Mouse (Mus musculus) limb, embryonic 15.5 days (tissue): ENCODE measurements around the gene Ace. TPM values are rescaled to one million over a fixed set of nuclear protein-coding genes. Genes with fewer than 3 reads are reported as not detected.

Experiments
- ATAC-seq: fragments of 200-750 bp; cut with Nextera tagmentation; 2 replicates; pipeline ENCODE4 v1.8.0; 2017; ENCODE audit warnings: low read depth, moderate TSS enrichment; ENCODE audit not compliant: insufficient number of reproducible peaks, low FRiP score, low TSS enrichment
- H3K27ac ChIP-seq: fragments of 300-500 bp; sonication (generic); 2 replicates; pipeline ENCODE4 v1.5.1; 2015; ENCODE audit warnings: moderate library complexity, mild to moderate bottlenecking, inconsistent platforms
- H3K27me3 ChIP-seq: fragments of 300-500 bp; sonication (generic); 2 replicates; pipeline ENCODE4 v1.6.1; 2015; ENCODE audit warnings: inconsistent platforms
- H3K36me3 ChIP-seq: fragments of 300-500 bp; sonication (generic); 2 replicates; pipeline ENCODE4 v1.6.1; 2015; ENCODE audit warnings: inconsistent platforms
- H3K4me1 ChIP-seq: fragments of 300-500 bp; sonication (generic); 2 replicates; pipeline ENCODE4 v1.6.1; 2015; ENCODE audit warnings: inconsistent platforms
- H3K4me2 ChIP-seq: fragments of 300-500 bp; sonication (generic); 2 replicates; pipeline ENCODE4 v1.6.1; 2015; ENCODE audit warnings: mild to moderate bottlenecking, inconsistent platforms
- H3K4me3 ChIP-seq: fragments of 300-500 bp; sonication (generic); 2 replicates; pipeline ENCODE4 v1.5.1; 2015; ENCODE audit warnings: mild to moderate bottlenecking, inconsistent platforms
- H3K9ac ChIP-seq: fragments of 300-500 bp; sonication (generic); 2 replicates; pipeline ENCODE4 v1.6.1; 2015; ENCODE audit warnings: inconsistent platforms
- H3K9me3 ChIP-seq: fragments of 300-500 bp; sonication (generic); 2 replicates; pipeline ENCODE4 v1.6.1; 2016; ENCODE audit warnings: inconsistent platforms
- WGBS: fragments of 180-500 bp; shearing (Covaris S2); methylation state at CpG from one replicate; pipeline ENCODE4 v1.1.7; 2015; 5-methylcytosine and 5-hydroxymethylcytosine counted together
- polyA plus RNA-seq: library from polyadenylated mRNA; unstranded; fragments of >200 nt; fragmentation: Nextera tagmentation; extraction: Ambion mirVana; gene quantifications from 2 replicates; pipeline ENCODE4 v1.2.1, GENCODE M21; 2015

Ace gene
- 1.0 and 1.8 TPM in 2 replicates for polyA plus RNA-seq

DNA sequence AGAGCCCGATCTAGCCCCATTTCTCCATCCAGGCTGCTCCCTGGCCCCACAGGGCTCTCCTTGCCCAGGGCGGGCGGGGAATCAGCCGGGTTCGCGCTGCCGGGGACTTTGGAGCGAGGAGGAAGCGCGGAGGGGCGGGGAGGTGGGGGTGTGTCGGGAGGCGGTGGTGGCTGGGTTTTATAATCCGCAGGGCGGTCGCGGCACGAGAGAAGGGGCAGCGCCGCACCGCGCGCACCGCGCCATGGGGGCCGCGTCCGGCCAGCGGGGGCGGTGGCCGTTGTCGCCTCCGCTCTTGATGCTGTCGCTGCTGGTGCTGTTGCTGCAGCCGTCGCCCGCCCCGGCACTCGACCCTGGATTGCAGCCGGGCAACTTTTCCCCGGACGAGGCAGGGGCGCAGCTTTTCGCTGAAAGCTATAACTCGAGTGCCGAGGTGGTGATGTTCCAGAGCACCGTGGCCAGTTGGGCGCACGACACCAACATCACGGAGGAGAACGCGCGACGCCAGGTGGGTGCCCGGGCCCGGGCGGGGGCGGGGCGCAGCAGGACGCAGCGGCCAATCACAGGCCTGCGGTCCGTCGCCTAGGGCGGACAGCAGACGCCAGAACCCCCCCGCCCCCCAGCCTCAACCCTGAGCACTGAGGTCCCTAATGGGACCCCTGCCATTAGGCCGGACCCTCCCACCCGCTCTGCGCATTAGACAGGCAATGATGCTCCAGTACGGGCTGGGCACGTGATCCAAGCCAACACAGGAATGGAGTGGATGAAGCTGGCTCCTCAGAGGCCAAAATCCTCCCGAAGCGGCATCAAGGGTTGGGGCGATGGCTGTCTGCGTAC is at the start of gene Ace:
Gene Ace, plus strand, starts transcription at position 205 of the 834 bp plus-strand sequence.
- no peak for ATAC-seq
- H3K27ac ChIP-seq: no peak within 1 kb of the TSS
- H3K4me3 ChIP-seq: peak within 1 kb of the TSS; percentile 56
- H3K36me3 ChIP-seq: no peaks in the 10 kb centered on the region
- peak within 1 kb of the TSS; percentile 26 for H3K9ac ChIP-seq
- H3K9me3 ChIP-seq: no peaks in the 10 kb centered on the region
- under 1% methylated on average over 55 of the region's 76 CpGs for WGBS
- H3K27me3 ChIP-seq: peaks cover 51% of the 10 kb centered on the region
- H3K4me1 ChIP-seq: peaks cover 17% of the 10 kb centered on the region
- H3K4me2 ChIP-seq: peak within 1 kb of the TSS; percentile 100

DNA sequence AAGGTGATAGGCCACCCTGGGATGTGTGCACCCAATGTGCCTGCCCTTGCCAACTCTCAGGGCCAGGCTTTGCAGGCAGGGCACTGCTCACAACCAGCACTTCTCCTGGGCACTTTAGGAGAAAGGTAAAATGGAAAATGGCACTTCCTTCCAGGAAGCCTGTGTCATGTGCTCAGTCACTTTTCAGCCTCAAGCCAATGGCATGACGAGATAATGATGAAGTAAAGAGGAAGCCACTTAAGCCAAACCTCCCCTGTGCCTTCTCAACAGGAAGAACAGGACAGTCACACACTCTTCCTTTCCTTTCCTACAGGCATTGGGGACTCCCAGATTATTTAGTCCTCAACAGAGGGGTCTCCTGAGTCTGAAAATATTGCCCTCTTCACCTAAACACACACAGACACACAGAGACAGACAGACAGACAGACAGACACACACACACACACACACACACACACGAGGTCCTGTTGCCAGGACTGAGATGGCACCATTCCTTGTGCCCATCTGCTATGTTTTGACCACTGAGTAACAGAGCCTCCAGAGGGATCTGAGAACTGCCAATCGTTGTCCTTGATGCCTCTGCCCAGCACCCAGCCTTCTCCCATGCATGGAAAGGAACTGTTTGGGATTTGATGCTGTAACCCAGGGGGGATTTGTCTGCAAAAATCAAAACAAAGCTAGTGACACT is 47.5 kb upstream of the Ace start:
- no peak overlapping the region for H3K9ac ChIP-seq
- no peak overlapping the region for H3K4me3 ChIP-seq
- H3K4me2 ChIP-seq: no peak overlapping the region
- H3K36me3 ChIP-seq: peaks cover 55% of the 10 kb centered on the region
- H3K27ac ChIP-seq: no peak overlapping the region
- H3K27me3 ChIP-seq: no peaks in the 10 kb centered on the region
- no peaks in the 10 kb centered on the region for H3K9me3 ChIP-seq
- ATAC-seq: no peak
- no peaks in the 10 kb centered on the region for H3K4me1 ChIP-seq
- WGBS: 71% methylated on average over 3 of the region's 3 CpGs

DNA sequence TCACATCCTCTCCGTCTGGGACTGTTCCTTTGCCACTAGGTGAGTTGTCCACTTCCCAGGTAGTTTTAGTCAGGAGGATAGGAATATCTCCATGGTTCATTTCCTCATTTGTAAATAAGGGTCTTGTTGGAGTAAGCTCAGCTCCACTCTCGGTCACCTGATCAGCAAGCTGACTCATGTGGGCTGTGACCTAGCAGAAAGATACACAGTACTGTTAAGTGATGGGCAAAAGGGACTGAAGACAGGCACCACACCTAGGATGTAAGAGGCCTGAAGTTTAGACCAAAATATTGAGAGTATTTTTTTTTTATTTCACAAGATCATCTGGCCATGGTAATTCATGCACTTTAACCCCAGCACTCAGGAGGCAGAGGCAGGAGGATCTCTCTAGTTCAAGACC is 46.9 kb upstream of the Ace start:
- no peak for ATAC-seq
- Histone ChIP-seq H3K27ac (no peak overlapping the region), H3K9me3 (no peaks in the 10 kb centered on the region), H3K36me3 (peaks cover 55% of the 10 kb centered on the region), H3K4me3 (no peak overlapping the region), H3K4me2 (no peak overlapping the region), H3K9ac (no peak overlapping the region), H3K27me3 (no peaks in the 10 kb centered on the region), H3K4me1 (no peaks in the 10 kb centered on the region)
- 83% methylated on average over 2 of the region's 2 CpGs for WGBS

DNA sequence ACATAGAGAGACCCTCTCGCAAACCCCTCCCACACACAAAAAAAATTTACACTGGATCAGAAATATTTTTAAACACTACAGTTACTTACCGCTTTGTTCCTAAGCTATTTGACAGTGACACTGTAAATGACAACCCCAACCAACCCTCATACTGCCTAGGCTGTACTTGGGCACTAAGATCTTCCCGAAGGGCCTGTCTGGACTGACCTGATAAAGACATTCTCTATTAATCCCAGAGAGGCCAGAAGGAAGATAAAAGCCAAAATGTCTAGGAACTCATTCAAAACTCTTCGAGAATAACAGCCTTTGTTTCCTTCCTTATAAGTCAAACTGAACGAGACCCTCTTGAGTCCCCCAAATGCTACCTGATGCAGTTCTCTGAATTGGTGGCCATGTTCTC is 46.5 kb upstream of the Ace start:
- Histone ChIP-seq H3K9me3 (no peaks in the 10 kb centered on the region), H3K4me2 (no peak overlapping the region), H3K9ac (no peak overlapping the region), H3K36me3 (peaks cover 55% of the 10 kb centered on the region), H3K27me3 (no peaks in the 10 kb centered on the region), H3K4me3 (no peak overlapping the region), H3K27ac (no peak overlapping the region), H3K4me1 (no peaks in the 10 kb centered on the region)
- ATAC-seq: no peak
- 90% methylated on average over 5 of the region's 5 CpGs for WGBS

DNA sequence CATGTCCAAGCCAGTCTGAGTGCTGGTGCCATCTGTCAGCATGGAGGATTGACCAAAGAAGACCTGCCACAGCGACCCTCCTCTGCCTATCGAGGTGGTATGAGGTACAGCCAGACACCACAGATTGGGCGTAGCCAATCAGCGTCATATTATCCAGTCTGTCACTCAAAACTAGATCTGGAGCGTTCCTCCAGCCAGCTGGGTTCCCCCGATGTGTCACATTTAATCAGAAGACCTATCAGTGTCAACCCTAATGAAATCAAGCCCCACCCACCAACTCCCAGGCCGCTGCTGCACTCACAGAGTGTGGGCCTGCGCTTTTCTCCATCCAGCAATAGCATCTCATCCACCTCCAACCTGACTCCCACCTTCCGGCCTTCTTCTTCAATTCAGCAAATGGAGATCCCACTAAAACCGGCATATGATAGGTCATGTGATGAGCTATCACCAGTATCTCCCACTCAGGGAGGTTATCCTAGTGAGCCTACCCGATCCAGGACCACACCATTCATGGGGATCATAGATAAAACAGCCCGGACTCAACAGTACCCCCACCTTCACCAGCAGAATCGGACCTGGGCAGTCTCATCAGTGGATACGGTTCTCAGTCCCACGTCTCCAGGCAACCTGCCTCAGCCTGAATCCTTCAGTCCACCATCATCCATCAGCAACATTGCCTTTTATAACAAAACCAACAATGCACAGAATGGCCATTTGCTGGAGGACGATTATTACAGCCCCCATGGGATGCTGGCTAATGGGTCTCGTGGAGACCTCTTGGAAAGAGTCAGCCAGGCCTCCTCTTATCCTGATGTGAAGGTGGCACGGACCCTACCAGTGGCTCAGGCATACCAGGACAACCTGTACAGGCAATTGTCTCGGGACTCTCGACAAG is 44.7 kb upstream of the Ace start:
- no peak overlapping the region for H3K4me3 ChIP-seq
- ATAC-seq: no peak
- H3K9ac ChIP-seq: no peak overlapping the region
- no peak overlapping the region for H3K27ac ChIP-seq
- H3K9me3 ChIP-seq: no peaks in the 10 kb centered on the region
- peaks cover 4% of the 10 kb centered on the region; the same call in 1 of the 2 replicates for H3K4me1 ChIP-seq
- WGBS: 89% methylated on average over 20 of the region's 20 CpGs
- H3K4me2 ChIP-seq: no peak overlapping the region
- no peaks in the 10 kb centered on the region for H3K27me3 ChIP-seq
- H3K36me3 ChIP-seq: peaks cover 44% of the 10 kb centered on the region

DNA sequence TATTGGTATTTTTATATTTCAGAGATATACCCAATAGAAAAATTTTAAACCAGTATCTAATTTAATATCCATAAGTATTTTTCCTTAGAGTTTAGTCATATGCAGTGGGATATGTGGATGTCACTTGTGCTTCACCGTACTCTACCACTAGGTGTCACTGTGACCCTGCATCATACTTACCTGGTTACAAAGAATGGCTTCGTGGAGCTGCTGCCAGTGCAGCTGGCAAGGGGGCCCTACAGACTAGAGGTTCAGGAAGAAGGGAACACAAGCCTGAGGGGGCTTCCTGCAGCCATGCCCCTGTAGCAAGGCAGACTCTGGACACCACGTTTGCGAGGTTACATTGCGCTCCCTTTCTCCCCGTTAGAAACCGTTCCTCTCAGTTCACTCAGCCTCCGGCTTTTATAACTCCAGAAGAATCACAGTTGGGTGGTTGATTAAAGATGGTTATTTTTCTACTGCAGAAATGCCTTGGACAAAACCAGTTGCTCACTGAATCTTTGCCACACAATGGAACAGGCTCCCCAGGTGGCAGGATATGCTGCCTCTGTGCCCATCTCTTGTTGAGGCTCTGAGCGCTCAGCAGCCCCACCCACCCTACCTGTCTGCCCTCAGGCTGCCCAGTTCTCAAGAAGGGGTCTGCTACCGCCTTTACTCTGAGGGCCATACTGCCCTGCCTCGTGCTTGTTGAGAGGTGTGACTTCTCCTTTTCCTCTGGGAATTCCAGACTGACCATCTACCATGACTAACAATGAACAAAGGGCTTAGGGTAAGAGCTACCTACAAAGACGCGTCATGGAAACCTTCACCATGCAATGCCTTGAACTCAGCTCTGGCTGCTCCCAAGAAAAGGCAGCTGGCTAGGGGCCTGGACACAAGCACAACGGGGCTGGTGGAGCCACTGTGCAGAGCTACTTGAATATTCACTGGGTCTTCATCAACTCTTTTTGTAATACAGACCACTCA is 40.4 kb upstream of the Ace start:
- H3K4me2 ChIP-seq: no peak overlapping the region
- peaks cover 16% of the 10 kb centered on the region for H3K36me3 ChIP-seq
- no peaks in the 10 kb centered on the region for H3K27me3 ChIP-seq
- H3K4me1 ChIP-seq: peaks cover 4% of the 10 kb centered on the region; the same call in 1 of the 2 replicates
- H3K27ac ChIP-seq: no peak overlapping the region
- no peak for ATAC-seq
- H3K4me3 ChIP-seq: no peak overlapping the region
- H3K9me3 ChIP-seq: no peaks in the 10 kb centered on the region
- no peak overlapping the region for H3K9ac ChIP-seq
- 48% methylated on average over 14 of the region's 14 CpGs for WGBS

DNA sequence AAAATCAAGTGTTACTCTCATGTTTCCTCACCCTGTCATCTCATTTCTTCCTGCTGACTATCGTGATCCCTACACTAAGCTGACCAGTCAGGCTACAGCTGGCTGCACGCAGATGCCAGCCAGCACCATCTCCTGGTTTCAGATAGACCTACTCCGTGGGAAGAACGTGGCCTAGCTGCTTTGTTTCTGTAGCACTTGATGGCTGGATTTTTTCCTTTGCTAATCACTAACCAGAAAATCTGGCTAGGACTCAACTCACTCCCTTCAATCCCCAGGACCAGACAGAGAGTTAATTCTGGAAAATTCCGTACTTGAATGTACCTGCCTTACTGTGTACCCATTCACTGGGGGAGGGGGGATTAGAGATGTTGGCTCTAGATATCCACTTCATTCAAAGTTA is 39.6 kb upstream of the Ace start:
- H3K4me2 ChIP-seq: no peak overlapping the region
- H3K27me3 ChIP-seq: no peaks in the 10 kb centered on the region
- H3K9ac ChIP-seq: no peak overlapping the region
- WGBS: 78% methylated on average over 5 of the region's 5 CpGs
- no peak overlapping the region for H3K27ac ChIP-seq
- no peaks in the 10 kb centered on the region for H3K9me3 ChIP-seq
- H3K4me3 ChIP-seq: no peak overlapping the region
- H3K36me3 ChIP-seq: peaks cover 8% of the 10 kb centered on the region
- H3K4me1 ChIP-seq: peaks cover 4% of the 10 kb centered on the region; the same call in 1 of the 2 replicates
- no peak for ATAC-seq

DNA sequence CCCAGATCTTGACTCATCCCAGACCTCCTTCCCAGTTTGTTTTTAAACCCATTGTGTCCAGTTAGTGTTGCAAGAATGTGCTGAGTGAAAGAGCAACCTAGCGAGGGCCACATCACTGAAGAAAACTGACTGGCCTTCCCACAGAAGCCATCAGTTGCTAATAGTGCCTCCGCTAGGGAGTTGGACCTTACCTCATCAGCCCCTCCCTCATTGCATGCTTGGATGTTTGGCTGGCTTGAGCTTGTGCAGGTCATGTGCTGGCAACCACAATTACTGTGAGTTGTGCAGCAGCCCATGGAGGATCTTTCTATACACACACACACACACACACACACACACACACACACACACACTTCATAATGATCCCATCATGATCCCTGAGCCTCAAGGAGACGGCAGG is 36.4 kb upstream of the Ace start:
- Histone ChIP-seq H3K4me2 (no peak overlapping the region), H3K4me3 (no peak overlapping the region), H3K4me1 (peaks cover 16% of the 10 kb centered on the region), H3K9ac (no peak overlapping the region), H3K36me3 (no peaks in the 10 kb centered on the region), H3K27ac (no peak overlapping the region), H3K27me3 (no peaks in the 10 kb centered on the region), H3K9me3 (no peaks in the 10 kb centered on the region)
- WGBS: 75% methylated on average over 3 of the region's 3 CpGs
- no peak for ATAC-seq

DNA sequence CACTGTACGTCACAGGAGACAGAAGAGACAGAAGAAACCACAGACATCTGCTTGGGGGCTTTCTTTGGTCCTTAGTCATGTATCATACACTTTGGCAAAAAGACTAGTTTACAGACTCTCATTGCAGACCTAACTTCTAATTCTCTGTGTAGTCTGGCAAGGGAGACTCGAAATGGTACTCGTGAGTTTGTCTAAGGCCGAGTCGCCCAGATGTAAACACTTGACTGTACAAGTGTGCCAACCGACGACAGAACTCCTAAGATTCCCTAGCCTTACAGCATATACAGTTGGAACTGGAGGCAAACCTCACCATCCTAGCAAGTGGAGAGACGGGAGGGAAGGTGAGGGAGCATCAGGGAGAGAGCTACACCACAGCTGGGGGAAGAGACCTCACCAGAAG is 34.0 kb upstream of the Ace start:
- H3K9me3 ChIP-seq: no peaks in the 10 kb centered on the region
- no peak overlapping the region for H3K9ac ChIP-seq
- peaks cover 11% of the 10 kb centered on the region for H3K4me1 ChIP-seq
- 81% methylated on average over 8 of the region's 8 CpGs for WGBS
- H3K36me3 ChIP-seq: no peaks in the 10 kb centered on the region
- no peak overlapping the region for H3K4me3 ChIP-seq
- H3K4me2 ChIP-seq: no peak overlapping the region
- no peak overlapping the region for H3K27ac ChIP-seq
- no peak for ATAC-seq
- no peaks in the 10 kb centered on the region for H3K27me3 ChIP-seq

DNA sequence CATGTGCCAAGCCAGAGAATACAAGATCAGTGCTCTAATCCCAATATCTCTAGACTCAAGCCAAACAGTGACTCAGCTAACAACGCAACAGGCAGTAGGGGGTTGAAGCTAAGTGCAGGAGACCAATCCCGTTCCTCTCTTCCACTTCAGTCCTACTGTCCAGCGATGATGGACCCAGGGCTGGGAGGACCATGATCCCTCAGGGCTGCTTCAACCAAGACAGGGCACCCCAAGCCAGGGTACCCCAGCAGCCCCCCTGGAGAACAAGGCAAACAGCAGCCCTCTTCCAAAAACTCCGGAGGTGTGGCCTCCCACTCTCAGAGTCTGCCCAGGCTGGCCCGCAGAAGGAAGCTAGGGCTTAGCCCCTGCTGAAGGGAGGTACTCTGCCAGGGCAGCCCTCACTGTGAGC is 33.4 kb upstream of the Ace start:
- H3K4me1 ChIP-seq: peaks cover 11% of the 10 kb centered on the region
- no peak overlapping the region for H3K4me2 ChIP-seq
- no peak overlapping the region for H3K9ac ChIP-seq
- H3K27me3 ChIP-seq: no peaks in the 10 kb centered on the region
- 65% methylated on average over 5 of the region's 5 CpGs for WGBS
- H3K9me3 ChIP-seq: no peaks in the 10 kb centered on the region
- H3K36me3 ChIP-seq: no peaks in the 10 kb centered on the region
- H3K27ac ChIP-seq: no peak overlapping the region
- no peak for ATAC-seq
- no peak overlapping the region for H3K4me3 ChIP-seq

DNA sequence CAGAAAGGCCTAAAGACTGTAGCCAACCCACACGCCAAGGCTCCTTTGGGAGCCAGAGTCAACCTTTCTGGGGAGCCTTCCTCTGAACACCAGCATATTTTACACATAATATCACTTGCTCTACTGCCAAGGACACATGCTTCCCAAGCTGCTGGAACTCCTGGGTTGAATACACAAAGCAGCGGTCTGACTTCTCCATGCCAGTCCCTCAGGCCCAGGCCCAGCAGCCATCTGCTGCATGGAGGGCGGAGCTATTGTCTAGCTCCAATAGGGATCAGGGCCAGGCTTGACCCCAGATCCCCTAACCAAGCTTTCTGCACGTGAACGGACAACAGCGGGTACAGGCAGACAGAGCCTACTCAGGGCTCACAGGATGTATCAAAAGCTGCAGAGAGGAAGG is 32.9 kb upstream of the Ace start:
- Histone ChIP-seq H3K4me1 (peaks cover 11% of the 10 kb centered on the region), H3K4me3 (no peak overlapping the region), H3K36me3 (no peaks in the 10 kb centered on the region), H3K27me3 (no peaks in the 10 kb centered on the region), H3K9ac (no peak overlapping the region), H3K4me2 (no peak overlapping the region), H3K9me3 (no peaks in the 10 kb centered on the region), H3K27ac (0 out of 2 replicates have a peak overlapping the region, but pooled peaks have one; percentile 50)
- WGBS: 48% methylated on average over 6 of the region's 6 CpGs
- ATAC-seq: no peak
